In genomic region chr4:90799078-90799477, GRCm38 (mm10) we compare ENCODE assay signal across 23 mouse cellular contexts.
A peak's percentile ranks its signal among the peaks of the same experiment; 100 is the strongest.
DNase-seq lines count a peak whose midpoint lies in the region; ATAC-seq and TF ChIP-seq lines count a peak whose summit lies in the region.
"Had no signal": no experiment of that assay in that cellular context is flagged by ENCODE, and none has a peak within 500 bp of the region (broad histone marks: within the 10 kb centered on the region; RNA-seq: fewer than 3 reads in every experiment).

No protein-coding gene starts in this region.

- DNase-seq in layer of hippocampus, adult 2 months (ENCODE audit: low spot score in 2 of 2) = no peak
- no peak for DNase-seq in layer of hippocampus, adult 11-12 months (ENCODE audit: low spot score)
- peak; percentile 42 for DNase-seq in brain, embryonic 14.5 days (ENCODE audit: low read depth)
- no peak for DNase-seq in neural tube, embryonic 10.5 days (ENCODE audit: extremely low spot score, low spot score)
- DNase-seq: adrenal gland, adult 8-10 months; B cell, adult 2 months; cerebellum, adult 11-12 months; cerebellum, adult 9-10 months; cerebellum, postnatal 36 days; gastrocnemius, adult 2 months; gastrocnemius, postnatal 25 days had no signal

- no peaks in the 10 kb centered on the region for H3K36me3 ChIP-seq in hindbrain, embryonic 13.5 days
- H3K36me3 ChIP-seq in hindbrain, embryonic 12.5 days = no peaks in the 10 kb centered on the region
- H3K36me3 ChIP-seq in midbrain, embryonic 16.5 days (ENCODE audit: control insufficient read depth, insufficient read depth, low read length) = no peaks in the 10 kb centered on the region
- H3K36me3 ChIP-seq: embryonic facial prominence, embryonic 15.5 days; forebrain, embryonic 10.5 days; G1E; heart, embryonic 12.5 days; hindbrain, embryonic 10.5 days had no signal

- ATAC-seq in hindbrain, embryonic 13.5 days (ENCODE audit: low FRiP score) = peak; percentile 36; the same call in 1 of the 2 replicates
- ATAC-seq in hindbrain, embryonic 12.5 days (ENCODE audit: low FRiP score) = no peak
- peak; percentile 77 for ATAC-seq in midbrain, embryonic 16.5 days
- ATAC-seq: CD4-positive, CD25-positive, alpha-beta regulatory T cell, adult 4 months; inflammation-experienced regulatory T-cells, adult 6 months; intestine, postnatal 0 days had no signal

- TF ChIP-seq POLR2A in brain, embryonic 14.5 days (IDR thresholded peaks at IDR 0.05; ENCODE audit: borderline replicate concordance, extremely low read depth, insufficient read depth, insufficient read length, poor library complexity, severe bottlenecking) = no peak

- no peak overlapping the region for H3K4me2 ChIP-seq in hindbrain, embryonic 13.5 days
- no peak overlapping the region for H3K4me2 ChIP-seq in hindbrain, embryonic 12.5 days (replicated peaks)
- H3K4me2 ChIP-seq in midbrain, embryonic 16.5 days (ENCODE audit: low read length) = no peak overlapping the region
- H3K4me2 ChIP-seq: embryonic facial prominence, embryonic 15.5 days; heart, embryonic 12.5 days had no signal

- H3K4me1 ChIP-seq in hindbrain, embryonic 13.5 days (replicated peaks) = peaks cover 5% of the 10 kb centered on the region
- no peaks in the 10 kb centered on the region for H3K4me1 ChIP-seq in hindbrain, embryonic 12.5 days
- no peaks in the 10 kb centered on the region for H3K4me1 ChIP-seq in midbrain, embryonic 16.5 days (ENCODE audit: control insufficient read depth, insufficient read depth, low read length)
- H3K4me1 ChIP-seq: embryonic facial prominence, embryonic 15.5 days; forebrain, embryonic 10.5 days; heart, embryonic 12.5 days; hindbrain, embryonic 10.5 days had no signal

- TF ChIP-seq CTCF in layer of hippocampus, adult 2 months (conservative IDR thresholded peaks at IDR 0.05) = peak; percentile 51
- TF ChIP-seq CTCF in brain, embryonic 14.5 days (IDR thresholded peaks at IDR 0.05; ENCODE audit: borderline replicate concordance, extremely low read depth, insufficient read depth, insufficient read length) = no peak

- H3K9me3 ChIP-seq in hindbrain, embryonic 13.5 days = no peaks in the 10 kb centered on the region
- H3K9me3 ChIP-seq in hindbrain, embryonic 12.5 days (replicated peaks) = no peaks in the 10 kb centered on the region
- no peaks in the 10 kb centered on the region for H3K9me3 ChIP-seq in midbrain, embryonic 16.5 days (replicated peaks; ENCODE audit: control insufficient read depth, low read length, poor library complexity, severe bottlenecking)
- H3K9me3 ChIP-seq: embryonic facial prominence, embryonic 15.5 days; forebrain, embryonic 10.5 days; G1E; heart, embryonic 12.5 days; hindbrain, embryonic 10.5 days had no signal

- H3K27ac ChIP-seq in hindbrain, embryonic 13.5 days = no peak overlapping the region
- no peak overlapping the region for H3K27ac ChIP-seq in hindbrain, embryonic 12.5 days
- H3K27ac ChIP-seq in layer of hippocampus, adult 2 months = no peak overlapping the region
- H3K27ac ChIP-seq in midbrain, embryonic 16.5 days (ENCODE audit: low read length) = no peak overlapping the region
- H3K27ac ChIP-seq: embryonic facial prominence, embryonic 15.5 days; forebrain, embryonic 10.5 days; gastrocnemius, adult 2 months; hindbrain, embryonic 10.5 days had no signal

- no peak overlapping the region for H3K4me3 ChIP-seq in hindbrain, embryonic 13.5 days
- no peak overlapping the region for H3K4me3 ChIP-seq in hindbrain, embryonic 12.5 days
- H3K4me3 ChIP-seq in layer of hippocampus, adult 2 months = no peak overlapping the region
- H3K4me3 ChIP-seq in midbrain, embryonic 16.5 days (ENCODE audit: low read depth, low read length) = no peak overlapping the region
- H3K4me3 ChIP-seq: embryonic facial prominence, embryonic 15.5 days; erythroblast, embryonic 14.5 days; forebrain, embryonic 10.5 days; gastrocnemius, adult 2 months; heart, embryonic 12.5 days; hindbrain, embryonic 10.5 days had no signal

- no peak overlapping the region for H3K9ac ChIP-seq in hindbrain, embryonic 13.5 days
- no peak overlapping the region for H3K9ac ChIP-seq in hindbrain, embryonic 12.5 days
- no peak overlapping the region for H3K9ac ChIP-seq in midbrain, embryonic 16.5 days (ENCODE audit: low read depth, low read length)
- H3K9ac ChIP-seq: embryonic facial prominence, embryonic 15.5 days; heart, embryonic 12.5 days had no signal

- WGBS in hindbrain, embryonic 13.5 days = 66% methylated on average over 1 of the region's 1 CpGs
- WGBS in hindbrain, embryonic 12.5 days = 56% methylated on average over 1 of the region's 1 CpGs
- 45% methylated on average over 1 of the region's 1 CpGs for WGBS in midbrain, embryonic 16.5 days

- H3K27me3 ChIP-seq in hindbrain, embryonic 13.5 days = no peaks in the 10 kb centered on the region
- no peaks in the 10 kb centered on the region for H3K27me3 ChIP-seq in hindbrain, embryonic 12.5 days
- H3K27me3 ChIP-seq in midbrain, embryonic 16.5 days (ENCODE audit: control insufficient read depth, insufficient read depth, low read depth, low read length) = no peaks in the 10 kb centered on the region
- H3K27me3 ChIP-seq: embryonic facial prominence, embryonic 15.5 days; heart, embryonic 12.5 days had no signal
